Mouse (Mus musculus) monocyte, adult 2 months (primary cell): Measurements from ENCODE around the gene Tab3.

ENCODE experiments used
- DNase-seq, 2 experiments: peaks; one replicate each; pipeline ENCODE4 v3.0.0; 2022; ENCODE audit warnings: low spot score in 2 of 2, low read depth in 1 of 2

Tab3 gene

GRCm38 (mm10) chrX:85573532-85574181, at the start of gene Tab3:
Gene Tab3 (plus strand): TSS chrX:85574022.
- peak; percentile 83 to 87 for DNase-seq

GRCm38 (mm10) chrX:85525545-85525944, 48.3 kb upstream of the Tab3 start:
- no peak for DNase-seq

GRCm38 (mm10) chrX:85526263-85527019, 47.4 kb upstream of the Tab3 start:
- no peak for DNase-seq

- no peak for DNase-seq
Observed at GRCm38 (mm10) chrX:85558931-85559330, 14.9 kb upstream of the Tab3 start.

- no peak for DNase-seq
Observed at GRCm38 (mm10) chrX:85566256-85566655, 7.6 kb upstream of the Tab3 start.

GRCm38 (mm10) chrX:85574182-85574541, 340 bp downstream of the Tab3 start:
- no peak for DNase-seq

- DNase-seq: no peak
Observed at GRCm38 (mm10) chrX:85576310-85576709, 2.5 kb downstream of the Tab3 start.

- DNase-seq: no peak
Observed at GRCm38 (mm10) chrX:85580768-85581167, 6.9 kb downstream of the Tab3 start.

- DNase-seq: no peak
Observed at GRCm38 (mm10) chrX:85582517-85582916, 8.7 kb downstream of the Tab3 start.

GRCm38 (mm10) chrX:85585575-85585974, 11.8 kb downstream of the Tab3 start:
- no peak for DNase-seq

- DNase-seq: no peak
Observed at GRCm38 (mm10) chrX:85614701-85615100, 40.9 kb downstream of the Tab3 start.

GRCm38 (mm10) chrX:85646204-85646777, 72.5 kb downstream of the Tab3 start:
- DNase-seq: no peak

- DNase-seq: no peak
Observed at GRCm38 (mm10) chrX:85676808-85677207, 103.0 kb downstream of the Tab3 start.

- DNase-seq: no peak
Observed at GRCm38 (mm10) chrX:85682125-85682524, 108.3 kb downstream of the Tab3 start.

GRCm38 (mm10) chrX:85683723-85684122, 109.9 kb downstream of the Tab3 start:
- no peak for DNase-seq
